Mouse (Mus musculus): ENCODE measurements at regions not wholly inside any gene's neighbourhood (a gene's known extent, or its start where the extent isn't known, plus 50 kb on each side); places are given as distances from the start of the nearest gene placed in this dataset.
A peak's percentile ranks its signal among the peaks of the same experiment; 100 is the strongest.

DNA sequence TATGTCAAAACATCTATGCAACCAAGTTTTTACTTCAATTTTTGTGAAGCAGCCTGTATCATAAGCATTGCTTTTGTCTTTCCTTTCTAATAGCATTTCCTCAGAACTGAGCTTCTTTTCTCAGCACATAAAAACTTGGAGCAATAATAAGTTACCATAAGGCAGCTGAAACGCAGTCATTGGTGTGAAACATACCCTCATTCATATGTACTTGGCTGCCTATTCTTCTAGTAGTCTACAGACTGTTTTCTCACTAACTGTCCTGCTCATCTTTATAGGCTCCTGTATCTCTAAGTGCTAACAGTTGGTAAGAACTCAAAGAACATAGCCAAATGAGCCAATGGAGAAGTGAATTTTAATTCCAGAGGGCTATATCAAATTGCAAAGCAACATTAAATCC is 454.6 kb upstream of the Ptprd start:
- DNase-seq, result no peak

DNA sequence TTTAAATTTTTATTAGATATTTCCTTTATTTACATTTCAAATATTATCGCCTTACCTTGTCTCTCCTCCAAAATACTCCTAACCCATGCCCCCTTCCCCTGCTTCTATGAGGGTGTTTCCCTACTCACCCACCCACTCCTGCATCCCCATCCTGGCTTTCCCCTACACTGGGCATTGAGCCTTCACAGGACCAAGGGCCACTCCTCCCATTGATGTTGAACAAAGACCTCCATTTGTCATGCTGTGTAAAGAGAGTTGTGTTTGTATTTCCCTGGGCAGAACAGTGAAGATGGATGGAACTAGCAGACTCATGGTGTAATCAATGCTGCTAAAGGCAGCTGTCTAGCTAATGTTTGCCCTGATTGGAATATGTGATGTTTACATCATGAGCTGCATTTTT is 431.0 kb upstream of the Ptprd start:
- no peak for DNase-seq

DNA sequence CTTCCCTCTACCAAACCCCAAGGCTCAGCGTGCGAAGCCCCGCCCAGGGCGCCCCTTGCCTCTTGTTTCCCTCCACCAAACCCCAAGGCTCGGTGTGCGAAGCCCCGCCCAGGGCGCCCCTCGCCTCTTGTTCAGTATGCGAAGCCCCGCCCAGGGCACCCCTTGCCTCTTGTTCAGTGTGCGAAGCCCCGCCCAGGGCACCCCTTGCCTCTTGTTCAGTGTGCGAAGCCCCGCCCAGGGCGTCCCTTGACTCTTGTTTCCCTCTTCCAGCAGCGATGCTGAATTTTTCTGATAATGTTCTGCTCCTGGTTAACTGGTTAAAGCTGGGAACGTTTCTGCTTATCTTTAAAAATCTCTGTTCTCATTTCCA is 394.7 kb upstream of the Ptprd start:
- DNase-seq, result peak; percentile 18

DNA sequence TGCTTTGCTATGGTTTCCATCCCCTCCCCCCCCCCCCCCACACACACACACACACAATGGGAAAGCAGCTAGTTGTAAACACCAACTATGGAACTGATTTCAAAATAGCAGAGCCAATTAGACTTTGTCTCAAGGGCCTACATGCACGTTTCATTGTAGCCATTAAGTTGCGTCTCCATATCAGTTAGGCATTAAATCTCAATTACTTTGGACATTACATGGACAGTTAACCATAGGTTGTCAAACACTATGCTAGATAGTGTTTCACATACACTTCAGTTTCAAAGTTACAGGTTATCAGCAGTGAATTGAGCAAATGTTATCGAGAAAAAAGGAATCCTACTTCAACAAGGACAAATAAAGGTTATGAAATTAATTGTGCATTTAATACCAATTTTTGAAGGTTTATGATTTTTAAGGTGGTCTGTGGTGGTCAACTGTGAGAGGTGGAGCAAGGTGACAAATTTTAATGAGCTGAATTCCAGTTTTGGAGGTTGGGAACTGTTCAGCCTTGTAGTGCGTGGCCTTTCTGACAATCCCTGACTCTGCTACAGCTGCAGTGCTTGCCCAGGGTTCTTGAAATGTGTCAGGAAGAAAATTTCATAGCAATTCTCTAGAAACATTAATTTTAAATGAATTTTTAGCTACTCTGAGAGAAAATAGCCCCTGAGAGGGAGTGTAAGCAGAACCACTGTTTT is 394.2 kb upstream of the Ptprd start:
- no peak for DNase-seq

DNA sequence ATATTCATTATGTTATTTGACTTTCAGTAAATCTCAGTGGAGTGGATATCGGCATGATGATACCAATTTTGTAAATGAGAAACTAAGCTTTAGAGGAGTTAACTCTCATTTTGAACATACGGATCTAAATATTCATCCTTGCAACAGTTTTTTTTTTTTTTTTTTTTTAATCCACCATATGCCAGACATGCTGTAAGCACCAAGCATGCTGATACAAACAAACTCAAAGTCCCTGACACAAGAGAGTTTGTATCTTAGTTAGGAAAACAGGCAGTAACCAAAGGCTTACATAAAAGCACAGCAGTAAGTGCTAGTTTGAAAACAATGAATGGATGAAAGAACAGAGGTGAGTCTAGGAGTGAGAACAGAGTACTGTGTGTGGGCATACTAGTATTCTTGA is 369.8 kb upstream of the Ptprd start:
- no peak for DNase-seq

DNA sequence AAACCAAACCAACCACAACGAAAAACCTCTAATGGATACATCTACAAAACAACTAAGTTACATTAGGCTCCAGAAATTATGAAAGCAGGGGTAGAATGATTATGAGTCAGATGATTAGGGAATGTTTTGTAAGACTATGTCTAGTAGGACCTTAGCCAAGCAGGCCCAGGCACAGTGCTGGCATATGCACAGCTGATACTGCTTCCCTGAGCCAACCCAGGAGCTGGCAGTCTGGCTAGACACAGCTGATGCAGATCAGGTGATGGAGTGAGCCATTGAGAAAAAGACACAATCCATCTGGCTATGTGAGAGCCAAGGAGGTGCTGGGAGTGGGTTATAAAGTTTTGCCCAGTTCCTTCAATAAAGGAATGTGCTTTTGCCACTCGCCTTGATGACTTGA is 353.6 kb upstream of the Ptprd start:
- DNase-seq, result no peak
